Mouse (Mus musculus): Measurements from ENCODE around the gene Gm340. TPM values are rescaled to one million over a fixed set of nuclear protein-coding genes. Genes with fewer than 3 reads are reported as not detected.

Gm340 gene
- total and polyA plus RNA-seq, 2 experiments from 2014 or later: 0.79 to 5.1 TPM

GRCm38 (mm10) chr19:41620366-41621092 lies 38.4 kb downstream of the Gm340 start:
- Histone ChIP-seq H3K4me1 (ENCODE audit: control insufficient read depth, insufficient read depth) (peaks cover 11% of the 10 kb centered on the region), H3K4me3 (ENCODE audit: low read depth, low read length) (no peak overlapping the region), H3K27ac (ENCODE audit: low read depth) (peak overlapping the region; percentile 67), H3K36me3 (replicated peaks; ENCODE audit: control insufficient read depth, insufficient read depth, low read length) (no peaks in the 10 kb centered on the region), H3K9me3 (replicated peaks; ENCODE audit: control insufficient read depth, low read length) (no peaks in the 10 kb centered on the region; the same call in 1 of the 2 replicates), H3K27me3 (ENCODE audit: control insufficient read depth, insufficient read depth, low read length) (no peaks in the 10 kb centered on the region), H3K9ac (replicated peaks; ENCODE audit: low read depth, low read length) (no peak overlapping the region), H3K4me2 (ENCODE audit: low read depth, low read length) (no peak overlapping the region)
- 41% methylated on average over 14 of the region's 14 CpGs for WGBS
- TF ChIP-seq EP300 (IDR thresholded peaks at IDR 0.05; ENCODE audit: low read depth): no peak
- TF ChIP-seq CTCF (IDR thresholded peaks at IDR 0.05; ENCODE audit: low read depth): no peak
- DNase-seq (ENCODE audit: low spot score) (peak; percentile 43), ATAC-seq (ENCODE audit: insufficient read depth, low read depth) (peak; percentile 62)

GRCm38 (mm10) chr19:41628970-41629369 lies 46.8 kb downstream of the Gm340 start:
- no peak for TF ChIP-seq EP300 (IDR thresholded peaks at IDR 0.05; ENCODE audit: low read depth)
- TF ChIP-seq CTCF (IDR thresholded peaks at IDR 0.05; ENCODE audit: low read depth): no peak
- Histone ChIP-seq H3K27me3 (ENCODE audit: control insufficient read depth, insufficient read depth, low read length) (no peaks in the 10 kb centered on the region), H3K4me2 (ENCODE audit: low read depth, low read length) (no peak overlapping the region), H3K36me3 (replicated peaks; ENCODE audit: control insufficient read depth, insufficient read depth, low read length) (no peaks in the 10 kb centered on the region), H3K4me3 (ENCODE audit: low read depth, low read length) (no peak overlapping the region), H3K4me1 (ENCODE audit: control insufficient read depth, insufficient read depth) (no peaks in the 10 kb centered on the region), H3K27ac (ENCODE audit: low read depth) (no peak overlapping the region), H3K9me3 (replicated peaks; ENCODE audit: control insufficient read depth, low read length) (no peaks in the 10 kb centered on the region; the same call in 1 of the 2 replicates), H3K9ac (replicated peaks; ENCODE audit: low read depth, low read length) (no peak overlapping the region)
- DNase-seq (ENCODE audit: low spot score) (no peak), ATAC-seq (ENCODE audit: insufficient read depth, low read depth) (no peak)
- 79% methylated on average over 11 of the region's 11 CpGs for WGBS

- 35% methylated on average over 5 of the region's 5 CpGs for WGBS
- Histone ChIP-seq H3K4me2 (ENCODE audit: low read depth, low read length) (no peak overlapping the region), H3K27me3 (ENCODE audit: control insufficient read depth, insufficient read depth, low read length) (no peaks in the 10 kb centered on the region), H3K9ac (replicated peaks; ENCODE audit: low read depth, low read length) (no peak overlapping the region), H3K4me1 (ENCODE audit: control insufficient read depth, insufficient read depth) (no peaks in the 10 kb centered on the region), H3K27ac (ENCODE audit: low read depth) (no peak overlapping the region), H3K4me3 (ENCODE audit: low read depth, low read length) (no peak overlapping the region), H3K9me3 (replicated peaks; ENCODE audit: control insufficient read depth, low read length) (no peaks in the 10 kb centered on the region; the same call in 1 of the 2 replicates), H3K36me3 (replicated peaks; ENCODE audit: control insufficient read depth, insufficient read depth, low read length) (no peaks in the 10 kb centered on the region)
- peak; percentile 55 for DNase-seq (ENCODE audit: low spot score)
- ATAC-seq (ENCODE audit: insufficient read depth, low read depth): 0 out of 2 replicates have a peak, but pooled peaks have one; percentile 30
- no peak for TF ChIP-seq EP300 (IDR thresholded peaks at IDR 0.05; ENCODE audit: low read depth)
- peak; percentile 76 for TF ChIP-seq CTCF (IDR thresholded peaks at IDR 0.05; ENCODE audit: low read depth)
Observed at GRCm38 (mm10) chr19:41629532-41629931, 47.4 kb downstream of the Gm340 start.

GRCm38 (mm10) chr19:41634099-41634498 lies 51.9 kb downstream of the Gm340 start:
- no peak for TF ChIP-seq EP300 (IDR thresholded peaks at IDR 0.05; ENCODE audit: low read depth)
- ATAC-seq (ENCODE audit: insufficient read depth, low read depth) (no peak), DNase-seq (ENCODE audit: low spot score) (no peak)
- Histone ChIP-seq H3K9me3 (replicated peaks; ENCODE audit: control insufficient read depth, low read length) (no peaks in the 10 kb centered on the region), H3K27ac (ENCODE audit: low read depth) (no peak overlapping the region), H3K27me3 (ENCODE audit: control insufficient read depth, insufficient read depth, low read length) (no peaks in the 10 kb centered on the region), H3K9ac (replicated peaks; ENCODE audit: low read depth, low read length) (no peak overlapping the region), H3K4me2 (ENCODE audit: low read depth, low read length) (no peak overlapping the region), H3K36me3 (replicated peaks; ENCODE audit: control insufficient read depth, insufficient read depth, low read length) (no peaks in the 10 kb centered on the region), H3K4me3 (ENCODE audit: low read depth, low read length) (no peak overlapping the region), H3K4me1 (ENCODE audit: control insufficient read depth, insufficient read depth) (no peaks in the 10 kb centered on the region)
- 78% methylated on average over 10 of the region's 10 CpGs for WGBS

GRCm38 (mm10) chr19:41634999-41635398 lies 52.8 kb downstream of the Gm340 start:
- Histone ChIP-seq H3K9me3 (replicated peaks; ENCODE audit: control insufficient read depth, low read length) (no peaks in the 10 kb centered on the region), H3K4me1 (ENCODE audit: control insufficient read depth, insufficient read depth) (no peaks in the 10 kb centered on the region), H3K36me3 (replicated peaks; ENCODE audit: control insufficient read depth, insufficient read depth, low read length) (no peaks in the 10 kb centered on the region), H3K27ac (ENCODE audit: low read depth) (no peak overlapping the region), H3K4me2 (ENCODE audit: low read depth, low read length) (no peak overlapping the region), H3K27me3 (ENCODE audit: control insufficient read depth, insufficient read depth, low read length) (no peaks in the 10 kb centered on the region), H3K4me3 (ENCODE audit: low read depth, low read length) (no peak overlapping the region), H3K9ac (replicated peaks; ENCODE audit: low read depth, low read length) (no peak overlapping the region)
- ATAC-seq (ENCODE audit: insufficient read depth, low read depth) (no peak), DNase-seq (ENCODE audit: low spot score) (no peak)
- TF ChIP-seq CTCF (IDR thresholded peaks at IDR 0.05; ENCODE audit: low read depth) (no peak), EP300 (IDR thresholded peaks at IDR 0.05; ENCODE audit: low read depth) (no peak)
- WGBS: 69% methylated on average over 6 of the region's 6 CpGs

Small RNA genes within 50 kb of the gene (microRNA-seq; reads per million reads assigned to microRNA genes)
- not detected for gene Mir8091

Other genes with a start within 250 kb of the Gm340 start
- gene Pik3ap1, start 197.3 kb upstream of the Gm340 start, total RNA-seq (2014; rRNA removed; ENCODE audit: low replicate concordance): 0.50 and 1.5 TPM in 2 replicates
- gene Pik3ap1, start 197.3 kb upstream of the Gm340 start, polyA plus RNA-seq (2015; fragmentation: Nextera tagmentation; extraction: Ambion mirVana): 0.93 TPM in 2 replicates
- 7.0 and 8.0 TPM in 2 replicates for gene Lcor, start 99.7 kb upstream of the Gm340 start, total RNA-seq (2014; rRNA removed; ENCODE audit: low replicate concordance)
- gene Lcor, start 99.7 kb upstream of the Gm340 start, polyA plus RNA-seq (2015; fragmentation: Nextera tagmentation; extraction: Ambion mirVana): 5.8 and 7.5 TPM in 2 replicates
- gene Slit1, start 161.3 kb downstream of the Gm340 start, total RNA-seq (2014; rRNA removed; ENCODE audit: low replicate concordance): 0.61 TPM in 1 of 2 replicates, not detected in the other
- gene Slit1, start 161.3 kb downstream of the Gm340 start, polyA plus RNA-seq (2015; fragmentation: Nextera tagmentation; extraction: Ambion mirVana): 0.10 TPM in 1 of 2 replicates, not detected in the other
- gene Arhgap19, start 219.7 kb downstream of the Gm340 start, total RNA-seq (2014; rRNA removed; ENCODE audit: low replicate concordance): 11.1 and 13.2 TPM in 2 replicates
- 2.4 and 2.7 TPM in 2 replicates for gene Arhgap19, start 219.7 kb downstream of the Gm340 start, polyA plus RNA-seq (2015; fragmentation: Nextera tagmentation; extraction: Ambion mirVana)
- gene Frat1, start 247.6 kb downstream of the Gm340 start, total RNA-seq (2014; rRNA removed; ENCODE audit: low replicate concordance): 2.1 and 5.9 TPM in 2 replicates
- 3.4 and 5.2 TPM in 2 replicates for gene Frat1, start 247.6 kb downstream of the Gm340 start, polyA plus RNA-seq (2015; fragmentation: Nextera tagmentation; extraction: Ambion mirVana)

Data from heart, postnatal 0 days (tissue).